Mouse (Mus musculus): ENCODE results near the gene Amfr. TPM values are rescaled to one million over a fixed set of nuclear protein-coding genes. Genes with fewer than 3 reads are reported as not detected.

Gene Amfr
- polyA plus RNA-seq, 1 experiment from 2014 or later, result 42.6 TPM

DNA sequence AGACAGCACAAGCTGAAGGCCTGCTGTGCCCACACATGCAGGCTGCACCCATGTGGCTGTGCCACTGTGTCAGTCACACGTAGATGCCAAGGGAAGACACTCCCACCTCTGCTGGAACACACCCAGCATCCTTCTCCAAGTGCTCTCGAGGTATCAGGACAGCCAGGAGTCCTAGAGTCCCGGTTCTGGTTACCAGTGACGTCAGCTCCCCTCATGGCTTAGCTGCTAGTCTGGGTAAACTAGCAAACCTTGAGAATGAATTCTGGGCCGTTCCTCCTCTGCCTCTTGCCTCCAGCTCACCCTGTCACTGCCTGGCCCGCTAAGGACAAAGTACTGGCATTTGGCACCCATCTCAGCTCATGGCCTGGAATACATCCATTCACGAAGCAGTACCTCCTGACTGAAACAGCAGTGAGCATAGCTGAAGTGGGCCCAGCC lies 88.7 kb downstream of the Amfr start:
- H3K4me1 ChIP-seq (replicated peaks; ENCODE audit: control insufficient read depth, insufficient read depth), result no peaks in the 10 kb centered on the region
- no peaks in the 10 kb centered on the region for H3K27me3 ChIP-seq (ENCODE audit: control insufficient read depth, insufficient read depth, low read length)
- TF ChIP-seq CTCF (IDR thresholded peaks at IDR 0.05; ENCODE audit: low read depth) (no peak), EP300 (optimal IDR thresholded peaks at IDR 0.05) (no peak)
- 36% methylated on average over 7 of the region's 7 CpGs for WGBS
- 0 out of 2 replicates have a peak, but pooled peaks have one; percentile 17 for ATAC-seq (ENCODE audit: low FRiP score, low TSS enrichment)
- H3K9ac ChIP-seq (ENCODE audit: low read length), result no peak overlapping the region
- H3K4me2 ChIP-seq (replicated peaks; ENCODE audit: low read depth), result no peak overlapping the region
- H3K36me3 ChIP-seq (ENCODE audit: control insufficient read depth, insufficient read depth, low read length), result no peaks in the 10 kb centered on the region
- DNase-seq (ENCODE audit: low spot score), result no peak
- no peak overlapping the region for H3K4me3 ChIP-seq (ENCODE audit: low read depth, low read length)
- H3K9me3 ChIP-seq (ENCODE audit: control insufficient read depth, low read length), result no peaks in the 10 kb centered on the region
- H3K27ac ChIP-seq (replicated peaks), result no peak overlapping the region

Small RNA genes within 50 kb of the gene (microRNA-seq; reads per million reads assigned to microRNA genes)
- gene Gm24159, result not detected

Other genes with a start within 250 kb of the Amfr start
- gene Gnao1, start 202.9 kb downstream of the Amfr start, polyA plus RNA-seq (2015; fragmentation: Nextera tagmentation; extraction: Ambion mirVana), result 7.2 and 9.5 TPM in 2 replicates
- 60.2 and 68.5 TPM in 2 replicates for gene Nudt21, start 24.2 kb upstream of the Amfr start, polyA plus RNA-seq (2015; fragmentation: Nextera tagmentation; extraction: Ambion mirVana)
- gene Ogfod1, start 24.4 kb upstream of the Amfr start, polyA plus RNA-seq (2015; fragmentation: Nextera tagmentation; extraction: Ambion mirVana), result 5.4 and 6.1 TPM in 2 replicates
- 5.9 and 6.9 TPM in 2 replicates for gene Bbs2, start 86.1 kb upstream of the Amfr start, polyA plus RNA-seq (2015; fragmentation: Nextera tagmentation; extraction: Ambion mirVana)
- 79.7 and 84.9 TPM in 2 replicates for gene Mt4, start 124.4 kb upstream of the Amfr start, polyA plus RNA-seq (2015; fragmentation: Nextera tagmentation; extraction: Ambion mirVana)
- gene Mt3, start 139.8 kb upstream of the Amfr start, polyA plus RNA-seq (2015; fragmentation: Nextera tagmentation; extraction: Ambion mirVana), result 4.1 and 5.3 TPM in 2 replicates
- 570 and 681 TPM in 2 replicates for gene Mt2, start 159.8 kb upstream of the Amfr start, polyA plus RNA-seq (2015; fragmentation: Nextera tagmentation; extraction: Ambion mirVana)
- 1,909 and 2,218 TPM in 2 replicates for gene Mt1, start 166.2 kb upstream of the Amfr start, polyA plus RNA-seq (2015; fragmentation: Nextera tagmentation; extraction: Ambion mirVana)
- 26.2 and 28.1 TPM in 2 replicates for gene Nup93, start 201.7 kb upstream of the Amfr start, polyA plus RNA-seq (2015; fragmentation: Nextera tagmentation; extraction: Ambion mirVana)

Data from stomach, postnatal 0 days (tissue).